Mouse (Mus musculus): ENCODE data around the gene Ucp2.

DNA sequence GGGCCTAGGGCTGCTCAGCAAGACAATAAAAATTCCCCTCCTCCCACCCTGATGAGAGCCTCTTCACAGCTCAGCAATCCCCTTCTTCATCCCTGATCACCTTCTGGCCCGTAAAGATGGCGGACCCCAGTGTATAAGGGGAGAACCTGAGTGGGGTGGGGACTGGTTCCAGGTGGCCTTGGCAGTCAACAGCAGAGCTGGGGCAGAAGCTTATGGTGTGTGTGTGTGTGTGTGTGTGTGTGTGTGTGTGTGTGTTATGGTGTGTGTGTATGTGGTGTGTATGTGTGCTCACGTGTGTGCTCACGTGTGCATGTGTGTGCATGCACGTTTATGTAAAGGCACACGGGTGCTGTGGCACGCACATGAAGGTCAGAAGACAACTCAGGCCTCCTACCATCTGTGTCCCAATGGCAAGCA, 1.3 kb downstream of the Ucp2 start:
- TF ChIP-seq CTCF (IDR thresholded peaks at IDR 0.05) (no peak), EP300 (IDR thresholded peaks at IDR 0.05) (no peak)

Data from lung, postnatal 0 days (tissue).